Mouse (Mus musculus): ENCODE data around the gene Acot3. TPM values are rescaled to one million over a fixed set of nuclear protein-coding genes. Genes with fewer than 3 reads are reported as not detected.
A peak's percentile ranks its signal among the peaks of the same experiment; 100 is the strongest.
"Not testable (repeated sequence)": the region's sequence is repeated elsewhere in the genome, so short reads cannot be mapped to it uniquely, and the experiment has no call there.

The Acot3 gene
- polyA plus RNA-seq, 1 experiment: not detected

- peak; percentile 71 for DNase-seq
- no peak overlapping the region for H3K4me3 ChIP-seq (ENCODE audit: control insufficient read depth, insufficient read depth, low read length)
- H3K36me3 ChIP-seq (ENCODE audit: control insufficient read depth, insufficient read depth, low read length): no peaks in the 10 kb centered on the region
- H3K27ac ChIP-seq (ENCODE audit: control insufficient read depth, insufficient read depth, low read length): no peak overlapping the region
- WGBS: 48% methylated on average over 4 of the region's 4 CpGs
- H3K4me1 ChIP-seq (replicated peaks; ENCODE audit: control insufficient read depth, insufficient read depth, low read length): no peaks in the 10 kb centered on the region
- TF ChIP-seq POLR2A (IDR thresholded peaks at IDR 0.05; ENCODE audit: control insufficient read depth, extremely low read depth, insufficient read depth, low read length, poor library complexity) (no peak), CTCF (IDR thresholded peaks at IDR 0.05; ENCODE audit: borderline replicate concordance, control insufficient read depth, extremely low read depth, insufficient read depth, low read length, poor library complexity) (no peak)
- H3K27me3 ChIP-seq (ENCODE audit: control insufficient read depth, insufficient read depth, low read length): no peaks in the 10 kb centered on the region
These were observed 21.1 kb upstream of the Acot3 start for GRCm38 (mm10) chr12:84030659-84031332.

GRCm38 (mm10) chr12:84032854-84033253, 19.1 kb upstream of the Acot3 start:
- Histone ChIP-seq H3K27me3 (ENCODE audit: control insufficient read depth, insufficient read depth, low read length) (no peaks in the 10 kb centered on the region), H3K27ac (ENCODE audit: control insufficient read depth, insufficient read depth, low read length) (no peak overlapping the region), H3K36me3 (ENCODE audit: control insufficient read depth, insufficient read depth, low read length) (no peaks in the 10 kb centered on the region), H3K4me1 (replicated peaks; ENCODE audit: control insufficient read depth, insufficient read depth, low read length) (no peaks in the 10 kb centered on the region), H3K4me3 (ENCODE audit: control insufficient read depth, insufficient read depth, low read length) (no peak overlapping the region)
- TF ChIP-seq CTCF (IDR thresholded peaks at IDR 0.05; ENCODE audit: borderline replicate concordance, control insufficient read depth, extremely low read depth, insufficient read depth, low read length, poor library complexity): no peak
- no peak for TF ChIP-seq POLR2A (IDR thresholded peaks at IDR 0.05; ENCODE audit: control insufficient read depth, extremely low read depth, insufficient read depth, low read length, poor library complexity)
- WGBS: 92% methylated on average over 4 of the region's 4 CpGs
- no peak for DNase-seq

- not testable (repeated sequence) for H3K4me1 ChIP-seq (replicated peaks; ENCODE audit: control insufficient read depth, insufficient read depth, low read length); H3K36me3 ChIP-seq (ENCODE audit: control insufficient read depth, insufficient read depth, low read length); DNase-seq; H3K27me3 ChIP-seq (ENCODE audit: control insufficient read depth, insufficient read depth, low read length); H3K27ac ChIP-seq (ENCODE audit: control insufficient read depth, insufficient read depth, low read length); H3K4me3 ChIP-seq (ENCODE audit: control insufficient read depth, insufficient read depth, low read length)
- WGBS: 51% methylated on average over 2 of the region's 2 CpGs
These were observed 18.6 kb upstream of the Acot3 start for GRCm38 (mm10) chr12:84033302-84033701.

GRCm38 (mm10) chr12:84034108-84034507, 17.8 kb upstream of the Acot3 start:
- no peak overlapping the region for H3K27ac ChIP-seq (ENCODE audit: control insufficient read depth, insufficient read depth, low read length)
- TF ChIP-seq POLR2A (IDR thresholded peaks at IDR 0.05; ENCODE audit: control insufficient read depth, extremely low read depth, insufficient read depth, low read length, poor library complexity) (no peak), CTCF (IDR thresholded peaks at IDR 0.05; ENCODE audit: borderline replicate concordance, control insufficient read depth, extremely low read depth, insufficient read depth, low read length, poor library complexity) (no peak)
- WGBS: 5% methylated on average over 4 of the region's 4 CpGs

GRCm38 (mm10) chr12:84038241-84038640, 13.7 kb upstream of the Acot3 start, which contains the start of gene Acot4:
Gene Acot4, plus strand, starts transcription at chr12:84038379.
- H3K4me1 ChIP-seq (replicated peaks; ENCODE audit: control insufficient read depth, insufficient read depth, low read length); H3K36me3 ChIP-seq (ENCODE audit: control insufficient read depth, insufficient read depth, low read length); H3K27me3 ChIP-seq (ENCODE audit: control insufficient read depth, insufficient read depth, low read length); DNase-seq; H3K27ac ChIP-seq (ENCODE audit: control insufficient read depth, insufficient read depth, low read length): not testable (repeated sequence)
- 33% methylated on average over 32 of the region's 32 CpGs for WGBS
- H3K4me3 ChIP-seq (ENCODE audit: control insufficient read depth, insufficient read depth, low read length): peak within 1 kb of the TSS; percentile 44

More at GRCm38 (mm10) chr12:84034108-84034507, 17.8 kb upstream of the Acot3 start:
- no peak overlapping the region for H3K4me3 ChIP-seq (ENCODE audit: control insufficient read depth, insufficient read depth, low read length)
- peaks cover 3% of the 10 kb centered on the region; the same call in 1 of the 2 replicates for H3K4me1 ChIP-seq (replicated peaks; ENCODE audit: control insufficient read depth, insufficient read depth, low read length)
- no peak for DNase-seq
- H3K36me3 ChIP-seq (ENCODE audit: control insufficient read depth, insufficient read depth, low read length): no peaks in the 10 kb centered on the region
- H3K27me3 ChIP-seq (ENCODE audit: control insufficient read depth, insufficient read depth, low read length): no peaks in the 10 kb centered on the region

- WGBS: 37% methylated on average over 39 of the region's 39 CpGs
- not testable (repeated sequence) for H3K36me3 ChIP-seq (ENCODE audit: control insufficient read depth, insufficient read depth, low read length); H3K27me3 ChIP-seq (ENCODE audit: control insufficient read depth, insufficient read depth, low read length); H3K27ac ChIP-seq (ENCODE audit: control insufficient read depth, insufficient read depth, low read length); H3K4me1 ChIP-seq (replicated peaks; ENCODE audit: control insufficient read depth, insufficient read depth, low read length)
- H3K4me3 ChIP-seq (ENCODE audit: control insufficient read depth, insufficient read depth, low read length): peak within 1 kb of the TSS; percentile 44
- peak; percentile 3 for DNase-seq
These were observed 13.2 kb upstream of the Acot3 start, which contains the start of gene Gm49366 for GRCm38 (mm10) chr12:84038691-84039111. Gene Gm49366, plus strand, starts transcription at chr12:84038935.

GRCm38 (mm10) chr12:84042248-84042647, 9.7 kb upstream of the Acot3 start:
- TF ChIP-seq CTCF (IDR thresholded peaks at IDR 0.05; ENCODE audit: borderline replicate concordance, control insufficient read depth, extremely low read depth, insufficient read depth, low read length, poor library complexity): no peak
- no peak for TF ChIP-seq POLR2A (IDR thresholded peaks at IDR 0.05; ENCODE audit: control insufficient read depth, extremely low read depth, insufficient read depth, low read length, poor library complexity)
- Histone ChIP-seq H3K27ac (ENCODE audit: control insufficient read depth, insufficient read depth, low read length) (no peak overlapping the region), H3K36me3 (ENCODE audit: control insufficient read depth, insufficient read depth, low read length) (no peaks in the 10 kb centered on the region), H3K4me1 (replicated peaks; ENCODE audit: control insufficient read depth, insufficient read depth, low read length) (peaks cover 3% of the 10 kb centered on the region; the same call in 1 of the 2 replicates), H3K27me3 (ENCODE audit: control insufficient read depth, insufficient read depth, low read length) (no peaks in the 10 kb centered on the region), H3K4me3 (ENCODE audit: control insufficient read depth, insufficient read depth, low read length) (no peak overlapping the region)
- DNase-seq: no peak
- WGBS: 92% methylated on average over 5 of the region's 5 CpGs

Measured in thymus, adult 2 months (tissue).